Mouse (Mus musculus): ENCODE measurements around the gene Mbtps2. TPM values are rescaled to one million over a fixed set of nuclear protein-coding genes. Genes with fewer than 3 reads are reported as not detected.

Mbtps2 gene
- polyA plus RNA-seq, 1 experiment from 2014 or later, result 8.8 TPM

DNA sequence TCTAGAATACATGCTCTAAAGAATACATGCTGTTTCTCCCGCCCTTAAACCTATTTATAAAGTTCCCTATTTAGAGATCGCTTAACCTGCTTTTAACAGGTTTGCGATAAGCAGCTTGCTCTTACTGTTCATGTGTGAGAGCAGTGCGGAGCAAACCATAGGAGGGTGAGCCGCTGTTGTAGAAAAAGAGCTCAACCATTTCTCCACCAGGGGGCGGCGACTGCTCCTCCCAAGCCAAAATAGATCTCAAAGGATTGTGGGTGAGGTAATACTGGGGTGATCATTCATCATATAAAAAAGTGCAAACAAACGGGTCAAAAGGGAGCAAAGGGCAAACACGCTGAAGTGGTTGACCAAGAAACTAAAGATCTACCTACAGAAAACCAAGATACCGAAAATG, 34.7 kb downstream of the Mbtps2 start:
- no peak overlapping the region for H3K4me2 ChIP-seq (replicated peaks; ENCODE audit: low read depth, low read length)
- 77% methylated on average over 10 of the region's 10 CpGs for WGBS
- H3K36me3 ChIP-seq (ENCODE audit: insufficient read depth, low read length), result no peaks in the 10 kb centered on the region
- H3K9me3 ChIP-seq (ENCODE audit: low read length), result no peaks in the 10 kb centered on the region
- peak; percentile 50 for TF ChIP-seq CTCF (IDR thresholded peaks at IDR 0.05)
- no peak for TF ChIP-seq EP300 (IDR thresholded peaks at IDR 0.05)
- ATAC-seq (no peak), DNase-seq (ENCODE audit: low spot score) (no peak)
- no peaks in the 10 kb centered on the region for H3K4me1 ChIP-seq (ENCODE audit: insufficient read depth, low read depth, low read length)
- H3K27me3 ChIP-seq (replicated peaks; ENCODE audit: insufficient read depth, low read length), result no peaks in the 10 kb centered on the region
- no peak overlapping the region for H3K4me3 ChIP-seq (ENCODE audit: low read depth, low read length)
- no peak overlapping the region for H3K27ac ChIP-seq (ENCODE audit: low read length)
- no peak overlapping the region for H3K9ac ChIP-seq (replicated peaks; ENCODE audit: low read depth)

DNA sequence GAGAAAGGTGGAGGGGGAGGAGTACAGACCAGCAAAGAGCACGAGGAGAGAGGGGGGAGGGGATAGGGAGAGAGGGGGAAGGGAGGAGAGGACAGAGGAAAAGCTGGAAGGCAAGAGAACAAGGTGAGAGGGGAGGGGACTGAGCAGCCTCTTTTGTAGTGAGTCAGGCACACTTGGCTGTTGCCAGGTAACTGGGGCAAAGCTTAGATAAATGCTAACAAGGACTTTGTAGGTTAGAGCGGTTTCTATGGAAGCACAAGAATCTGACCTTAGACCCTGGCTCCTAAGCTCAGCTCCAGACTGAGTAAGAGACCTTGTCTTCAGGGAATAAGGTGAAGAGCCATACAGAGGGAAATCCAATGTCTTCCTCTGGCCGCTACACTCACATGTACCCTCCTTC, 51.4 kb downstream of the Mbtps2 start:
- Histone ChIP-seq H3K27me3 (replicated peaks; ENCODE audit: insufficient read depth, low read length) (no peaks in the 10 kb centered on the region), H3K27ac (ENCODE audit: low read length) (no peak overlapping the region), H3K4me1 (ENCODE audit: insufficient read depth, low read depth, low read length) (no peaks in the 10 kb centered on the region), H3K9ac (replicated peaks; ENCODE audit: low read depth) (no peak overlapping the region), H3K36me3 (ENCODE audit: insufficient read depth, low read length) (no peaks in the 10 kb centered on the region), H3K9me3 (ENCODE audit: low read length) (no peaks in the 10 kb centered on the region), H3K4me2 (replicated peaks; ENCODE audit: low read depth, low read length) (no peak overlapping the region), H3K4me3 (ENCODE audit: low read depth, low read length) (no peak overlapping the region)
- WGBS, result 35% methylated on average over 3 of the region's 3 CpGs
- DNase-seq (ENCODE audit: low spot score) (peak; percentile 41), ATAC-seq (peak; percentile 61; the same call in 1 of the 2 replicates)
- TF ChIP-seq CTCF (IDR thresholded peaks at IDR 0.05) (no peak), EP300 (IDR thresholded peaks at IDR 0.05) (no peak)

DNA sequence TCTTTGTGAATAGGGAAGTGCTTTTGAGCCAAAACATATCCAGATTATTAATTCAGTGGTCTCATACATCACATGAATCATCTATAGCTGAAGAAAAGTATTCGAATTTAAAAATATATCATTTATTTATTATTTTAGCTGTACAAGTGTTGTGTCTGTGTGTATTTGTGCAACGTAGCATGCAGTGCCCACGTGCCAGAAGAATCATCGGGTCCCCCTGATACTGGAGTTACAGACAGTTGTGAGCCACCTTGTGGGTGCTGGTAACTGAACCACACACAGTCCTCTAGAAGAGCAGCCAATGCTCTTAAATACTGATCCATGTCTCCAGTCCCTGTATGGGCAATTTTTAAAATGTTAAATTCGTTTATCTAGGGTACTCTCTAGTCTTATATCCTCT, 92.1 kb downstream of the Mbtps2 start:
- Histone ChIP-seq H3K4me3 (ENCODE audit: low read depth, low read length) (no peak overlapping the region), H3K27me3 (replicated peaks; ENCODE audit: insufficient read depth, low read length) (no peaks in the 10 kb centered on the region), H3K4me2 (replicated peaks; ENCODE audit: low read depth, low read length) (no peak overlapping the region), H3K4me1 (ENCODE audit: insufficient read depth, low read depth, low read length) (no peaks in the 10 kb centered on the region), H3K27ac (ENCODE audit: low read length) (no peak overlapping the region), H3K9ac (replicated peaks; ENCODE audit: low read depth) (no peak overlapping the region), H3K36me3 (ENCODE audit: insufficient read depth, low read length) (no peaks in the 10 kb centered on the region), H3K9me3 (ENCODE audit: low read length) (no peaks in the 10 kb centered on the region)
- TF ChIP-seq EP300 (IDR thresholded peaks at IDR 0.05) (no peak), CTCF (IDR thresholded peaks at IDR 0.05) (no peak)
- ATAC-seq (no peak), DNase-seq (ENCODE audit: low spot score) (no peak)
- 64% methylated on average over 5 of the region's 5 CpGs for WGBS

DNA sequence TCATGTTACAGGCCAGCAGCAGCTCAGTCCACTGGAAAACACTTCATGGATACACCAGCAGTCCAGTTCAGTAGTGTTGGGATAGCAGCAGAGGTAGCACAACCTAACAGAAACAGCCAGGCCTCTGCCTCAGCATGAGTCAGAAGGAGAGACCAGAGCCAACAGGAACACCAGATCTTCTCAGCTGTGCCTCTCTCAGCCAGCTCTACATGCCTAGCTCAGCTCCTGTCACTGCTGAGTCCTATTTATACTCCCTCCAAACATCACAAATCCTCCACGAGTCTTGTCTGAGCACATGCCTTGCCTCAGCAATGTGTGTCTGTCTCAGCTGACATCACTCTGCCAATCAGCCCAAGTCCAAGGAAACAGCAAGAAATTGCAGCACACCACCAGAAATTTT, 94.0 kb downstream of the Mbtps2 start:
- Histone ChIP-seq H3K27ac (ENCODE audit: low read length) (no peak overlapping the region), H3K4me3 (ENCODE audit: low read depth, low read length) (no peak overlapping the region), H3K4me1 (ENCODE audit: insufficient read depth, low read depth, low read length) (no peaks in the 10 kb centered on the region), H3K27me3 (replicated peaks; ENCODE audit: insufficient read depth, low read length) (no peaks in the 10 kb centered on the region), H3K9me3 (ENCODE audit: low read length) (no peaks in the 10 kb centered on the region), H3K9ac (replicated peaks; ENCODE audit: low read depth) (no peak overlapping the region), H3K36me3 (ENCODE audit: insufficient read depth, low read length) (no peaks in the 10 kb centered on the region), H3K4me2 (replicated peaks; ENCODE audit: low read depth, low read length) (no peak overlapping the region)
- ATAC-seq (no peak), DNase-seq (ENCODE audit: low spot score) (no peak)
- 40% methylated on average over 1 of the region's 1 CpGs for WGBS
- TF ChIP-seq CTCF (IDR thresholded peaks at IDR 0.05), result no peak
- no peak for TF ChIP-seq EP300 (IDR thresholded peaks at IDR 0.05)

GRCm38 (mm10) chrX:157501871-157502270, 96.6 kb downstream of the Mbtps2 start:
- TF ChIP-seq CTCF (IDR thresholded peaks at IDR 0.05) (no peak), EP300 (IDR thresholded peaks at IDR 0.05) (no peak)
- DNase-seq (ENCODE audit: low spot score) (peak; percentile 52), ATAC-seq (no peak)
- Histone ChIP-seq H3K27me3 (replicated peaks; ENCODE audit: insufficient read depth, low read length) (no peaks in the 10 kb centered on the region), H3K36me3 (ENCODE audit: insufficient read depth, low read length) (no peaks in the 10 kb centered on the region), H3K4me1 (ENCODE audit: insufficient read depth, low read depth, low read length) (no peaks in the 10 kb centered on the region), H3K27ac (ENCODE audit: low read length) (no peak overlapping the region), H3K4me2 (replicated peaks; ENCODE audit: low read depth, low read length) (no peak overlapping the region), H3K9me3 (ENCODE audit: low read length) (no peaks in the 10 kb centered on the region), H3K9ac (replicated peaks; ENCODE audit: low read depth) (no peak overlapping the region), H3K4me3 (ENCODE audit: low read depth, low read length) (no peak overlapping the region)
- WGBS, result 45% methylated on average over 2 of the region's 2 CpGs

DNA sequence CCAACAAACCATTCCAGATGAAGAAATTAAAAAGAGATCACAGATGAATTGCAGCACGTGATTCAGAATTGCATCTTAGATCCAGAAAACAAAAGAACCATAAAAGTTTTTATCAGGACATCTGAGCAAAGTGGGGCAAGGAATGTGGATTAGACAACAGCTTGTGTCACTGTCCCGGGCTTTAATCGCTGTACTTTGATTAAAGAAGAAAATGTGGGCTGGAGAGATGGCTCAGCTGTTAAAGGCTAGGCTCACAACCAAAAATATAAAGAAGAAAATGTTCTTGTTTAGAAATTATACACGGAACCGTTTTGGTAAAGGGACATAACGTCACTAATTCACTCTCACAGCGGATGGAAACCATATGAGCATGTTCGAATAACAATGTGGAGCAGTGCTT, 98.5 kb downstream of the Mbtps2 start:
- 61% methylated on average over 8 of the region's 8 CpGs for WGBS

GRCm38 (mm10) chrX:157493159-157493558, 105.4 kb downstream of the Mbtps2 start:
- no peak overlapping the region for H3K9ac ChIP-seq (replicated peaks; ENCODE audit: low read depth)
- no peak for ATAC-seq
- no peaks in the 10 kb centered on the region for H3K36me3 ChIP-seq (ENCODE audit: insufficient read depth, low read length)
- no peak for DNase-seq (ENCODE audit: low spot score)
- no peak for TF ChIP-seq CTCF (IDR thresholded peaks at IDR 0.05)
- no peak for TF ChIP-seq EP300 (IDR thresholded peaks at IDR 0.05)
- H3K9me3 ChIP-seq (ENCODE audit: low read length), result no peaks in the 10 kb centered on the region
- H3K4me1 ChIP-seq (ENCODE audit: insufficient read depth, low read depth, low read length), result no peaks in the 10 kb centered on the region; the same call in 1 of the 2 replicates
- no peak overlapping the region for H3K4me2 ChIP-seq (replicated peaks; ENCODE audit: low read depth, low read length)
- no peaks in the 10 kb centered on the region for H3K27me3 ChIP-seq (replicated peaks; ENCODE audit: insufficient read depth, low read length)
- 78% methylated on average over 4 of the region's 4 CpGs for WGBS
- no peak overlapping the region for H3K4me3 ChIP-seq (ENCODE audit: low read depth, low read length)
- H3K27ac ChIP-seq (ENCODE audit: low read length), result no peak overlapping the region

More for the DNA sequence above, 98.5 kb downstream of the Mbtps2 start:
- Histone ChIP-seq H3K9me3 (ENCODE audit: low read length) (no peaks in the 10 kb centered on the region), H3K4me2 (replicated peaks; ENCODE audit: low read depth, low read length) (no peak overlapping the region), H3K4me3 (ENCODE audit: low read depth, low read length) (no peak overlapping the region), H3K27me3 (replicated peaks; ENCODE audit: insufficient read depth, low read length) (no peaks in the 10 kb centered on the region), H3K27ac (ENCODE audit: low read length) (no peak overlapping the region), H3K36me3 (ENCODE audit: insufficient read depth, low read length) (no peaks in the 10 kb centered on the region), H3K9ac (replicated peaks; ENCODE audit: low read depth) (no peak overlapping the region), H3K4me1 (ENCODE audit: insufficient read depth, low read depth, low read length) (no peaks in the 10 kb centered on the region)
- peak; percentile 24; the same call in 1 of the 2 replicates for TF ChIP-seq EP300 (IDR thresholded peaks at IDR 0.05)
- TF ChIP-seq CTCF (IDR thresholded peaks at IDR 0.05), result no peak
- peak; percentile 60 for DNase-seq (ENCODE audit: low spot score)
- ATAC-seq, result peak; percentile 65
